Mouse (Mus musculus) left cerebral cortex, adult 6 months (tissue): ENCODE measurements around the gene Mlycd. TPM values are rescaled to one million over a fixed set of nuclear protein-coding genes. Genes with fewer than 3 reads are reported as not detected.

Experiments used
- long read RNA-seq, 2 experiments: library from polyadenylated mRNA; unstranded; transcript quantifications; one replicate each; pipeline ENCODE4 v2.0.0; 2019 to 2020
- polyA plus RNA-seq: library from polyadenylated mRNA; unstranded; fragments of <200 nt; fragmentation: Nextera tagmentation; gene quantifications from 2 replicates; pipeline ENCODE4 v1.2.3, GENCODE M21; 2021

The Mlycd gene
- 5.9 and 34.8 TPM in 2 replicates for polyA plus RNA-seq
- long read RNA-seq, experiment 1, transcript Mlycd-201 (5 exons, 2,128 nt) = major isoform, 144 of 164 reads
- long read RNA-seq, experiment 1, partial matches to known transcripts = 4 of 164 reads
- long read RNA-seq, experiment 1, other reads (novel, unspliced or antisense) = 14 of 164 reads
- long read RNA-seq, experiment 2, partial matches to known transcripts = 7 of 8 reads
- long read RNA-seq, experiment 2, other reads (novel, unspliced or antisense) = 0 of 8 reads

DNA sequence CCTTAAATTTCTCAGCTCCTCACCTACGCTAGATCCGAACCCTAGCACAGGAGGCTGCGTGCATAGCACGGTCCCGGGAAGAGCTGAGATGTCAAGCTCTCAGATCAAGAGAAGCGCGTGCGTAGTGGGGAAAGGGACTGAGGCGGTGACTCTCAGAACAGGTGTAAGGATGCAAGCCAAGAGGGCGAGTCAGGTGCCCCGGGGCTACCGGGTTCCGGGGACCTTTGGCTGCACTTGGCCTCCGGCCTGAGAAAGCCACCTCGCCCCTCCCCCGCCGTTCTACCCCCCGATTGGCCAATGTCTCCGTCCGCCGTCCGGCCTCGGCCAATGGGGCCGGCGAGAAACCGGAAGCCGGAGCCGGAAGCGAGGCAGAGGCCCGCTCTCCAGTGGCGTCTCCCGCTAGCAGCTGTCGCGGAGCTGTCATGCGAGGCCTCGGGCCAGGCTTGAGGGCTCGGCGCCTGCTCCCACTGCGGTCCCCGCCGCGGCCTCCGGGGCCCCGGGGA, at the start of gene Mlycd:
Mlycd (plus strand) TSS at position 355 of the 503 bp plus-strand sequence.

DNA sequence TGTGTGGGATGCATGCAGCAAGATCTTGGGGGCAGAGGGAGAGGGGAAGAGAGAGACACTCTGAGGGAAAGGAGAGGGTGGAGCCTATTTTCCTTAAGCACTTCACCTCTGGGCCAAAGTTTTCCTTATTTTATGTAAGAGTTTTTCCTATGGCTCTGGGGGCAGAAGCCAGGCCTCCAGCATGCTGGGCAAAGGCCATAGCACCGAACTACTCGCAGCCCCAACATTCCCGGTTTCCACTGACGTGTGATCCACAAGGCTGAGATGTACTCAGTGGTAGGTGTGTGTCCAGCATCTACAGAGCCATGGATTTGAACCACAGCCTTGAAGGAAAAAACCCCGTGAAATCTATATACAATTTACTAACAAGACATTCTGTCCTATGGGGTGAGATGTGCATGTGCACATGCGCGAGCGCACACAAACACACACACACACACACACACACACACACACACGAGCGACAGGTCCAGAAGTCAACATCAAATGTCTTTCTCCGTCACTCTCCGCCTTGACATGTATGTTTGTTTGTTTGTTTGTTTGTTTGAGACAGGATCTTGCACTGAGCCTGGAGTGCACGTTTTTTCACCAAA, 39.0 kb downstream of the Mlycd start, which contains the start of gene Osgin1:
Osgin1 (plus strand) TSS at position 543 of the 593 bp plus-strand sequence.

DNA sequence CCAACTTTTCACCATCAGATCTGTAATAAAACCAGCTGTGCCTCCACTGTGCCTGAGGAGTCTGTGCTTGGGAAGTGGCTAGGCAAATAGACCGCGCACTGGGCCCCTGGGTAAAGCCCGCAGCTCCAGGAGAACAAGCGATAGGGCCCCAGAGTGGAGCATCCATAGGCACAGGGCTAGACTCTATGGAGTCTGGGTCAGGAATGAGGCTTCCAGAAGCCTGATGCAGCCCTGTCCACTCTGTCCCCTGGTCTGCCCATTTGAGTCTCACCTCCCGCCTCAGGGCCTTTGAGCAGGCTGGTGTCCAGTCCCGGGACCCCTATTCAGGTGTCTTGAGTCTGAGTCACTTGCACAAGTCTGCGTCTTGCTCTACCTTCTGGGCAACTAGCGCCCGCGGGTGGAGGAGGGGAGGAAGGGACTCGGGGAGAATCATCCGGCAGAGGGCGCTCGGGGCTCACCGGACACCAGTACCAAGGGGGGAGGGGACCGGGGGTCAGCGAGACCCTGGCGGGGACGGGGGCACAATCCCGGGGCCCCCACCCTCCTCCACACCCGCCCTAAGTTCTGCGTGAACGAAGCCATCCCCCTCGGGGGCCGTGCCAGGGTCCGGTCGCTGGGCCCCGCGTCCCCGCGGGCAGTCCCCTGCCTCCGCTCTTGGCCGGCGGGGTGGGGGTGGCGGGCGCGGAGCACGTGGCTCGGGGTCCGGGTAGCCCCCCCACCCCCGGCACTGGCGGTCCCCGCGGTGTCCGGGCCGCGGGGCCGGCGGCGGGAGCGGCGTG, 51.7 kb downstream of the Mlycd start, which contains the start of gene Necab2:
Necab2 (plus strand) TSS at position 509 of the 779 bp plus-strand sequence.

Other genes with a start within 250 kb of the Mlycd start
- 681 and 799 TPM in 2 replicates for gene Hsbp1, start 50.4 kb upstream of the Mlycd start, polyA plus RNA-seq
- gene Osgin1, start 39.2 kb downstream of the Mlycd start, polyA plus RNA-seq = 0.22 and 0.60 TPM in 2 replicates
- 29.3 and 70.6 TPM in 2 replicates for gene Necab2, start 51.8 kb downstream of the Mlycd start, polyA plus RNA-seq
- gene Slc38a8, start 106.8 kb downstream of the Mlycd start, polyA plus RNA-seq = 0.09 TPM in 1 of 2 replicates, not detected in the other
- 14.2 and 16.5 TPM in 2 replicates for gene Mbtps1, start 163.9 kb downstream of the Mlycd start, polyA plus RNA-seq
- gene Hsdl1, start 180.3 kb downstream of the Mlycd start, polyA plus RNA-seq = 32.9 and 40.8 TPM in 2 replicates
- gene Dnaaf1, start 180.4 kb downstream of the Mlycd start, polyA plus RNA-seq = 0.32 and 0.41 TPM in 2 replicates
- 3.0 and 3.8 TPM in 2 replicates for gene Taf1c, start 210.3 kb downstream of the Mlycd start, polyA plus RNA-seq
- not detected in 2 replicates for gene Adad2, start 217.9 kb downstream of the Mlycd start, polyA plus RNA-seq
- 4.1 and 4.4 TPM in 2 replicates for gene Kcng4, start 240.8 kb downstream of the Mlycd start, polyA plus RNA-seq